Mouse (Mus musculus) forebrain, embryonic 10.5 days (tissue): ENCODE data around the gene Gm5447. TPM values are rescaled to one million over a fixed set of nuclear protein-coding genes. Genes with fewer than 3 reads are reported as not detected.
A peak's percentile ranks its signal among the peaks of the same experiment; 100 is the strongest.

Experiments used
- DNase-seq: peaks from one replicate; pipeline ENCODE4 v3.0.0-alpha.2; 2017; ENCODE audit warnings: low spot score; ENCODE audit errors: extremely low spot score
- H3K27ac ChIP-seq: fragments of 300-500 bp; sonication (generic); 2 replicates; pipeline ENCODE4 v1.5.1; 2016; ENCODE audit warnings: mild to moderate bottlenecking
- H3K27me3 ChIP-seq: fragments of 300-500 bp; sonication (generic); 2 replicates; pipeline ENCODE4 v1.6.1; 2016; ENCODE audit warnings: mild to moderate bottlenecking; ENCODE audit not compliant: poor library complexity, severe bottlenecking
- H3K36me3 ChIP-seq: fragments of 300-500 bp; sonication (generic); replicated peaks from 2 replicates; pipeline ENCODE4 v1.6.1; 2016; ENCODE audit warnings: mild to moderate bottlenecking, moderate library complexity
- H3K4me1 ChIP-seq: fragments of 300-500 bp; sonication (generic); 2 replicates; pipeline ENCODE4 v1.6.1; 2016
- H3K4me3 ChIP-seq: fragments of 300-500 bp; sonication (generic); 2 replicates; pipeline ENCODE4 v1.5.1; 2016; ENCODE audit warnings: mild to moderate bottlenecking, moderate library complexity
- H3K9me3 ChIP-seq: fragments of 300-500 bp; sonication (generic); 2 replicates; pipeline ENCODE4 v1.6.1; 2016; ENCODE audit warnings: mild to moderate bottlenecking, moderate library complexity
- WGBS: fragments of 180-500 bp; shearing (Covaris S2); methylation state at CpG from one replicate; pipeline ENCODE4 v1.1.7; 2016; 5-methylcytosine and 5-hydroxymethylcytosine counted together
- polyA plus RNA-seq: library from polyadenylated mRNA; unstranded; fragments of >200 nt; fragmentation: Nextera tagmentation; extraction: Ambion mirVana; gene quantifications from 2 replicates; pipeline ENCODE4 v1.2.1, GENCODE M21; 2016

The Gm5447 gene
- polyA plus RNA-seq: 0.09 and 0.10 TPM in 2 replicates

GRCm38 (mm10) chr13:30973501-30974246 lies at the start of gene Gm5447, which contains the start of gene Exoc2:
Gm5447 (plus strand) TSS chr13:30974204.
Exoc2 (minus strand) TSS chr13:30974093.
- peak within 1 kb of the TSS; percentile 94 for H3K27ac ChIP-seq
- no peaks in the 10 kb centered on the region for H3K36me3 ChIP-seq
- no peaks in the 10 kb centered on the region for H3K27me3 ChIP-seq
- no peaks in the 10 kb centered on the region for H3K9me3 ChIP-seq
- H3K4me3 ChIP-seq: peak within 1 kb of the TSS; percentile 89
- 1% methylated on average over 54 of the region's 54 CpGs for WGBS
- H3K4me1 ChIP-seq: peaks cover 12% of the 10 kb centered on the region
- peak; percentile 85 for DNase-seq

GRCm38 (mm10) chr13:30924269-30924668 lies 49.7 kb upstream of the Gm5447 start:
- H3K36me3 ChIP-seq: peaks cover 18% of the 10 kb centered on the region
- H3K4me3 ChIP-seq: no peak overlapping the region
- 92% methylated on average over 6 of the region's 6 CpGs for WGBS
- no peaks in the 10 kb centered on the region for H3K4me1 ChIP-seq
- no peaks in the 10 kb centered on the region for H3K9me3 ChIP-seq
- no peak overlapping the region for H3K27ac ChIP-seq
- H3K27me3 ChIP-seq: no peaks in the 10 kb centered on the region
- DNase-seq: no peak

- no peak overlapping the region for H3K4me3 ChIP-seq
- no peaks in the 10 kb centered on the region for H3K9me3 ChIP-seq
- H3K27me3 ChIP-seq: no peaks in the 10 kb centered on the region
- no peak for DNase-seq
- no peak overlapping the region for H3K27ac ChIP-seq
- 94% methylated on average over 2 of the region's 2 CpGs for WGBS
- H3K4me1 ChIP-seq: no peaks in the 10 kb centered on the region
- peaks cover 14% of the 10 kb centered on the region for H3K36me3 ChIP-seq
Observed at GRCm38 (mm10) chr13:30929119-30929518, 44.9 kb upstream of the Gm5447 start.

GRCm38 (mm10) chr13:30931613-30932012 lies 42.4 kb upstream of the Gm5447 start:
- no peak for DNase-seq
- Histone ChIP-seq H3K4me1 (no peaks in the 10 kb centered on the region), H3K27ac (no peak overlapping the region), H3K27me3 (no peaks in the 10 kb centered on the region), H3K36me3 (peaks cover 9% of the 10 kb centered on the region; the same call in 1 of the 2 replicates), H3K9me3 (no peaks in the 10 kb centered on the region), H3K4me3 (no peak overlapping the region)
- WGBS: 86% methylated on average over 4 of the region's 4 CpGs

- H3K9me3 ChIP-seq: no peaks in the 10 kb centered on the region
- H3K4me3 ChIP-seq: no peak overlapping the region
- no peaks in the 10 kb centered on the region for H3K4me1 ChIP-seq
- DNase-seq: no peak
- peaks cover 10% of the 10 kb centered on the region; the same call in 1 of the 2 replicates for H3K36me3 ChIP-seq
- 81% methylated on average over 6 of the region's 6 CpGs for WGBS
- H3K27me3 ChIP-seq: no peaks in the 10 kb centered on the region
- H3K27ac ChIP-seq: no peak overlapping the region
Observed at GRCm38 (mm10) chr13:30932972-30933371, 41.0 kb upstream of the Gm5447 start.

- no peak for DNase-seq
Observed at GRCm38 (mm10) chr13:30945788-30946187, 28.2 kb upstream of the Gm5447 start.

GRCm38 (mm10) chr13:30947129-30947528 lies 26.9 kb upstream of the Gm5447 start:
- H3K36me3 ChIP-seq: peaks cover 8% of the 10 kb centered on the region
- H3K4me3 ChIP-seq: no peak overlapping the region
- H3K9me3 ChIP-seq: no peaks in the 10 kb centered on the region
- H3K4me1 ChIP-seq: no peaks in the 10 kb centered on the region
- DNase-seq: no peak
- 93% methylated on average over 15 of the region's 15 CpGs for WGBS
- no peak overlapping the region for H3K27ac ChIP-seq
- no peaks in the 10 kb centered on the region for H3K27me3 ChIP-seq

More at GRCm38 (mm10) chr13:30945788-30946187, 28.2 kb upstream of the Gm5447 start:
- Histone ChIP-seq H3K9me3 (no peaks in the 10 kb centered on the region), H3K4me3 (no peak overlapping the region), H3K27ac (no peak overlapping the region), H3K27me3 (no peaks in the 10 kb centered on the region), H3K36me3 (peaks cover 8% of the 10 kb centered on the region), H3K4me1 (no peaks in the 10 kb centered on the region)

- Histone ChIP-seq H3K27me3 (no peaks in the 10 kb centered on the region), H3K27ac (no peak within 1 kb of the TSS), H3K36me3 (peaks cover 8% of the 10 kb centered on the region), H3K9me3 (no peaks in the 10 kb centered on the region), H3K4me3 (no peak within 1 kb of the TSS), H3K4me1 (no peaks in the 10 kb centered on the region)
- WGBS: 90% methylated on average over 11 of the region's 11 CpGs
- no peak for DNase-seq
Observed at GRCm38 (mm10) chr13:30947540-30947939, 26.5 kb upstream of the Gm5447 start, which contains the start of gene Hus1b. Hus1b (minus strand) TSS chr13:30947759.

GRCm38 (mm10) chr13:30949181-30949580 lies 24.8 kb upstream of the Gm5447 start:
- Histone ChIP-seq H3K4me3 (no peak overlapping the region), H3K27ac (no peak overlapping the region), H3K9me3 (no peaks in the 10 kb centered on the region), H3K36me3 (peaks cover 8% of the 10 kb centered on the region), H3K27me3 (no peaks in the 10 kb centered on the region), H3K4me1 (no peaks in the 10 kb centered on the region)
- WGBS: 96% methylated on average over 9 of the region's 9 CpGs
- DNase-seq: no peak

GRCm38 (mm10) chr13:30952044-30952443 lies 22.0 kb upstream of the Gm5447 start:
- 92% methylated on average over 2 of the region's 2 CpGs for WGBS

GRCm38 (mm10) chr13:30953580-30953979 lies 20.4 kb upstream of the Gm5447 start:
- 93% methylated on average over 1 of the region's 1 CpGs for WGBS
- Histone ChIP-seq H3K9me3 (0 out of 2 replicates have a peak, but pooled peaks cover 3% of the 10 kb centered on the region), H3K27me3 (no peaks in the 10 kb centered on the region), H3K36me3 (peaks cover 4% of the 10 kb centered on the region; the same call in 1 of the 2 replicates), H3K27ac (no peak overlapping the region), H3K4me3 (no peak overlapping the region), H3K4me1 (no peaks in the 10 kb centered on the region)
- DNase-seq: no peak

More at GRCm38 (mm10) chr13:30952044-30952443, 22.0 kb upstream of the Gm5447 start:
- no peak for DNase-seq
- Histone ChIP-seq H3K9me3 (0 out of 2 replicates have a peak, but pooled peaks cover 3% of the 10 kb centered on the region), H3K27ac (no peak overlapping the region), H3K27me3 (no peaks in the 10 kb centered on the region), H3K36me3 (peaks cover 11% of the 10 kb centered on the region), H3K4me1 (no peaks in the 10 kb centered on the region), H3K4me3 (no peak overlapping the region)

GRCm38 (mm10) chr13:30960714-30961113 lies 13.3 kb upstream of the Gm5447 start:
- peaks cover 15% of the 10 kb centered on the region for H3K4me1 ChIP-seq
- peaks cover 4% of the 10 kb centered on the region; the same call in 1 of the 2 replicates for H3K36me3 ChIP-seq
- no peaks in the 10 kb centered on the region for H3K9me3 ChIP-seq
- H3K4me3 ChIP-seq: no peak overlapping the region
- H3K27ac ChIP-seq: no peak overlapping the region
- H3K27me3 ChIP-seq: no peaks in the 10 kb centered on the region
- DNase-seq: no peak
- 86% methylated on average over 2 of the region's 2 CpGs for WGBS

- Histone ChIP-seq H3K4me3 (no peak overlapping the region), H3K9me3 (no peaks in the 10 kb centered on the region), H3K36me3 (peaks cover 4% of the 10 kb centered on the region; the same call in 1 of the 2 replicates), H3K4me1 (peaks cover 26% of the 10 kb centered on the region), H3K27ac (no peak overlapping the region), H3K27me3 (no peaks in the 10 kb centered on the region)
- 57% methylated on average over 2 of the region's 2 CpGs for WGBS
- no peak for DNase-seq
Observed at GRCm38 (mm10) chr13:30961932-30962331, 12.1 kb upstream of the Gm5447 start.
